ENCODE assay signal across 17 mouse cellular contexts in genomic region chr5:146834959-146835358, GRCm38 (mm10). TPM values are rescaled to one million over a fixed set of nuclear protein-coding genes. Genes with fewer than 3 reads are reported as not detected.
A peak's percentile ranks its signal among the peaks of the same experiment; 100 is the strongest.
DNase-seq lines count a peak whose midpoint lies in the region; ATAC-seq lines count a peak whose summit lies in the region.
"Had no signal": no experiment of that assay in that cellular context is flagged by ENCODE, and none has a peak within 500 bp of the region (broad histone marks: within the 10 kb centered on the region; RNA-seq: fewer than 3 reads in every experiment).

No protein-coding gene starts in this region.

- DNase-seq in forebrain, embryonic 10.5 days (ENCODE audit: extremely low spot score, low spot score), result no peak
- DNase-seq in forebrain, embryonic 11.5 days (ENCODE audit: low spot score), result no peak
- DNase-seq in kidney, postnatal 36 days, result no peak
- DNase-seq in spleen, postnatal 14 days (ENCODE audit: low spot score in 2 of 2), result no peak
- DNase-seq: adrenal gland, postnatal 10 days; cerebellum, adult 2 months; gastrocnemius, adult 2 months; heart, adult 18-20 months; kidney, postnatal 25 days; lung, postnatal 4 days had no signal

- H3K4me2 ChIP-seq in forebrain, embryonic 11.5 days (ENCODE audit: low read depth, low read length, severe bottlenecking), result no peak overlapping the region
- peak overlapping the region; percentile 1 for H3K4me2 ChIP-seq in kidney, embryonic 15.5 days
- peak overlapping the region; percentile 87 for H3K4me2 ChIP-seq in liver, embryonic 15.5 days

- H3K4me1 ChIP-seq in forebrain, embryonic 10.5 days, result peaks cover 24% of the 10 kb centered on the region
- H3K4me1 ChIP-seq in forebrain, embryonic 11.5 days (replicated peaks; ENCODE audit: control insufficient read depth, insufficient read depth, low read length), result peaks cover 6% of the 10 kb centered on the region; the same call in 1 of the 2 replicates
- peaks cover 27% of the 10 kb centered on the region for H3K4me1 ChIP-seq in kidney, embryonic 15.5 days
- peaks cover 42% of the 10 kb centered on the region for H3K4me1 ChIP-seq in megakaryocyte, embryonic 14.5 days
- peaks cover 44% of the 10 kb centered on the region for H3K4me1 ChIP-seq in liver, embryonic 15.5 days (replicated peaks)

- no peak overlapping the region; the same call in 1 of the 2 replicates for H3K9ac ChIP-seq in forebrain, embryonic 11.5 days (ENCODE audit: low read length)
- 0 out of 2 replicates have a peak overlapping the region, but pooled peaks have one; percentile 97 for H3K9ac ChIP-seq in kidney, embryonic 15.5 days
- peak overlapping the region; percentile 83; the same call in 1 of the 2 replicates for H3K9ac ChIP-seq in liver, embryonic 15.5 days

- no peaks in the 10 kb centered on the region for H3K27me3 ChIP-seq in forebrain, embryonic 10.5 days (ENCODE audit: poor library complexity, severe bottlenecking)
- no peaks in the 10 kb centered on the region for H3K27me3 ChIP-seq in forebrain, embryonic 11.5 days (ENCODE audit: control insufficient read depth, insufficient read depth, low read length)
- H3K27me3 ChIP-seq in kidney, embryonic 15.5 days, result no peaks in the 10 kb centered on the region
- no peaks in the 10 kb centered on the region for H3K27me3 ChIP-seq in megakaryocyte, embryonic 14.5 days (replicated peaks)
- H3K27me3 ChIP-seq in liver, embryonic 15.5 days, result no peaks in the 10 kb centered on the region
- H3K27me3 ChIP-seq: embryonic facial prominence, embryonic 15.5 days; midbrain, embryonic 15.5 days had no signal

- peaks cover 62% of the 10 kb centered on the region for H3K36me3 ChIP-seq in forebrain, embryonic 10.5 days (replicated peaks)
- H3K36me3 ChIP-seq in forebrain, embryonic 11.5 days (ENCODE audit: control insufficient read depth, insufficient read depth, low read length), result peaks cover 12% of the 10 kb centered on the region; the same call in 1 of the 2 replicates
- peaks cover 53% of the 10 kb centered on the region for H3K36me3 ChIP-seq in kidney, embryonic 15.5 days
- H3K36me3 ChIP-seq in megakaryocyte, embryonic 14.5 days (replicated peaks; ENCODE audit: low read length), result peaks cover 57% of the 10 kb centered on the region
- peaks cover 47% of the 10 kb centered on the region for H3K36me3 ChIP-seq in liver, embryonic 15.5 days (replicated peaks)

- H3K4me3 ChIP-seq in forebrain, embryonic 10.5 days, result peak overlapping the region; percentile 87; the same call in 1 of the 2 replicates
- no peak overlapping the region for H3K4me3 ChIP-seq in forebrain, embryonic 11.5 days (ENCODE audit: low read depth, low read length)
- no peak overlapping the region for H3K4me3 ChIP-seq in kidney, embryonic 15.5 days (replicated peaks)
- peak overlapping the region; percentile 14 for H3K4me3 ChIP-seq in megakaryocyte, embryonic 14.5 days (replicated peaks)
- peak overlapping the region; percentile 80; the same call in 1 of the 2 replicates for H3K4me3 ChIP-seq in liver, embryonic 15.5 days (replicated peaks)

- H3K9me3 ChIP-seq in forebrain, embryonic 10.5 days, result no peaks in the 10 kb centered on the region
- H3K9me3 ChIP-seq in forebrain, embryonic 11.5 days (ENCODE audit: control insufficient read depth, low read length), result no peaks in the 10 kb centered on the region
- no peaks in the 10 kb centered on the region for H3K9me3 ChIP-seq in kidney, embryonic 15.5 days (replicated peaks)
- no peaks in the 10 kb centered on the region for H3K9me3 ChIP-seq in megakaryocyte, embryonic 14.5 days
- no peaks in the 10 kb centered on the region for H3K9me3 ChIP-seq in liver, embryonic 15.5 days (replicated peaks)
- H3K9me3 ChIP-seq: embryonic facial prominence, embryonic 15.5 days; midbrain, embryonic 15.5 days had no signal

- no peak overlapping the region for H3K27ac ChIP-seq in forebrain, embryonic 10.5 days
- no peak overlapping the region for H3K27ac ChIP-seq in forebrain, embryonic 11.5 days (ENCODE audit: low read depth, low read length)
- H3K27ac ChIP-seq in kidney, embryonic 15.5 days, result 0 out of 2 replicates have a peak overlapping the region, but pooled peaks have one; percentile 23
- H3K27ac ChIP-seq in liver, embryonic 15.5 days (replicated peaks), result peak overlapping the region; percentile 93; the same call in 1 of the 2 replicates
- H3K27ac ChIP-seq: embryonic facial prominence, embryonic 15.5 days; gastrocnemius, adult 2 months; midbrain, embryonic 15.5 days had no signal

- WGBS in forebrain, embryonic 10.5 days, result 91% methylated on average over 8 of the region's 8 CpGs
- 92% methylated on average over 8 of the region's 8 CpGs for WGBS in forebrain, embryonic 11.5 days
- 84% methylated on average over 8 of the region's 8 CpGs for WGBS in kidney, embryonic 15.5 days
- WGBS in liver, embryonic 15.5 days (ENCODE audit: insufficient replicate concordance), result 36% methylated on average over 8 of the region's 8 CpGs

- ATAC-seq in forebrain, embryonic 11.5 days (replicated peaks; ENCODE audit: low FRiP score), result no peak
- no peak for ATAC-seq in kidney, embryonic 15.5 days (replicated peaks; ENCODE audit: low FRiP score)
- ATAC-seq in megakaryocyte, adult 5-6 weeks (ENCODE audit: poor library complexity, severe bottlenecking), result no peak
- ATAC-seq in liver, embryonic 15.5 days (ENCODE audit: insufficient read depth), result no peak
- ATAC-seq: forebrain, embryonic 16.5 days; midbrain, embryonic 15.5 days had no signal

RNA-seq across cellular contexts. Expression of gene Rpl21, which starts 2.3 kb away (rescaled TPM):
- polyA plus RNA-seq in forebrain, embryonic 10.5 days (2016; fragmentation: Nextera tagmentation; extraction: Ambion mirVana), result 529 and 540 TPM in 2 replicates
- polyA plus RNA-seq in forebrain, embryonic 11.5 days (2014; fragmentation: Nextera tagmentation; extraction: Ambion mirVana), result 440 and 469 TPM in 2 replicates
- polyA plus RNA-seq in kidney, embryonic 15.5 days (2015; fragmentation: Nextera tagmentation; extraction: Ambion mirVana), result 549 and 599 TPM in 2 replicates
- 15.4 and 53.6 TPM in 2 replicates for polyA plus RNA-seq in megakaryocyte, embryonic 14.5 days (2012; ENCODE audit: insufficient read depth, low replicate concordance)
- 1,886 and 1,948 TPM in 2 replicates for total RNA-seq in megakaryocyte, adult 5-6 weeks (2015)
- 1,623 and 1,719 TPM in 2 replicates for total RNA-seq in megakaryocyte, adult 5-6 weeks (2017)
- polyA plus RNA-seq in liver, embryonic 15.5 days (2015; fragmentation: Nextera tagmentation; extraction: Ambion mirVana), result 224 and 276 TPM in 2 replicates

RNA-seq across cellular contexts. Expression of gene Rasl11a, which starts 9.9 kb away (rescaled TPM):
- 37.4 and 39.5 TPM in 2 replicates for polyA plus RNA-seq in forebrain, embryonic 10.5 days (2016; fragmentation: Nextera tagmentation; extraction: Ambion mirVana)
- 24.8 and 28.6 TPM in 2 replicates for polyA plus RNA-seq in forebrain, embryonic 11.5 days (2014; fragmentation: Nextera tagmentation; extraction: Ambion mirVana)
- polyA plus RNA-seq in kidney, embryonic 15.5 days (2015; fragmentation: Nextera tagmentation; extraction: Ambion mirVana), result 78.6 and 87.4 TPM in 2 replicates
- polyA plus RNA-seq in megakaryocyte, embryonic 14.5 days (2012; ENCODE audit: insufficient read depth, low replicate concordance), result 6.5 and 7.0 TPM in 2 replicates
- total RNA-seq in megakaryocyte, adult 5-6 weeks (2015), result not detected in 2 replicates
- total RNA-seq in megakaryocyte, adult 5-6 weeks (2017), result not detected in 2 replicates
- polyA plus RNA-seq in liver, embryonic 15.5 days (2015; fragmentation: Nextera tagmentation; extraction: Ambion mirVana), result 1.8 and 2.1 TPM in 2 replicates

RNA-seq across cellular contexts. Expression of gene Usp12, which starts 40.2 kb away (rescaled TPM):
- 13.2 and 14.2 TPM in 2 replicates for polyA plus RNA-seq in forebrain, embryonic 10.5 days (2016; fragmentation: Nextera tagmentation; extraction: Ambion mirVana)
- polyA plus RNA-seq in forebrain, embryonic 11.5 days (2014; fragmentation: Nextera tagmentation; extraction: Ambion mirVana), result 10.4 and 13.1 TPM in 2 replicates
- 21.2 and 21.7 TPM in 2 replicates for polyA plus RNA-seq in kidney, embryonic 15.5 days (2015; fragmentation: Nextera tagmentation; extraction: Ambion mirVana)
- polyA plus RNA-seq in megakaryocyte, embryonic 14.5 days (2012; ENCODE audit: insufficient read depth, low replicate concordance), result 0.63 and 3.6 TPM in 2 replicates
- 36.8 and 41.3 TPM in 2 replicates for total RNA-seq in megakaryocyte, adult 5-6 weeks (2015)
- 50.9 and 55.8 TPM in 2 replicates for total RNA-seq in megakaryocyte, adult 5-6 weeks (2017)
- polyA plus RNA-seq in liver, embryonic 15.5 days (2015; fragmentation: Nextera tagmentation; extraction: Ambion mirVana), result 7.5 and 7.6 TPM in 2 replicates

Comparison
In these comparisons a context has a peak if more than half of its experiments do, and no peak if none do; other contexts are left out.
1. H3K4me3 ChIP-seq: peak in forebrain, embryonic 10.5 days (single experiment), megakaryocyte, embryonic 14.5 days (single experiment) and liver, embryonic 15.5 days (single experiment); none in forebrain, embryonic 11.5 days (single experiment) and kidney, embryonic 15.5 days (single experiment).
2. H3K27ac ChIP-seq: peak in kidney, embryonic 15.5 days (single experiment) and liver, embryonic 15.5 days (single experiment); none in forebrain, embryonic 10.5 days (single experiment) and forebrain, embryonic 11.5 days (single experiment).